Mouse (Mus musculus): ENCODE measurements at regions not wholly inside any gene's neighbourhood (a gene's known extent, or its start where the extent isn't known, plus 50 kb on each side); places are given as distances from the start of the nearest gene placed in this dataset.
A peak's percentile ranks its signal among the peaks of the same experiment; 100 is the strongest.

GRCm38 (mm10) chr1:14421030-14421429 lies 1672.1 kb downstream of the 4930444P10Rik start:
- no peak for DNase-seq (ENCODE audit: low read depth)

GRCm38 (mm10) chr1:14413826-14414445 lies 1679.2 kb downstream of the 4930444P10Rik start:
- DNase-seq (ENCODE audit: low read depth), result no peak

GRCm38 (mm10) chr1:14369957-14370833 lies 1722.9 kb downstream of the 4930444P10Rik start:
- DNase-seq (ENCODE audit: low read depth), result no peak

- DNase-seq (ENCODE audit: low read depth), result peak; percentile 96
Observed at GRCm38 (mm10) chr1:14359998-14360640, 1733.0 kb downstream of the 4930444P10Rik start.
